ENCODE assay signal across 26 mouse cellular contexts in the genomic region with DNA sequence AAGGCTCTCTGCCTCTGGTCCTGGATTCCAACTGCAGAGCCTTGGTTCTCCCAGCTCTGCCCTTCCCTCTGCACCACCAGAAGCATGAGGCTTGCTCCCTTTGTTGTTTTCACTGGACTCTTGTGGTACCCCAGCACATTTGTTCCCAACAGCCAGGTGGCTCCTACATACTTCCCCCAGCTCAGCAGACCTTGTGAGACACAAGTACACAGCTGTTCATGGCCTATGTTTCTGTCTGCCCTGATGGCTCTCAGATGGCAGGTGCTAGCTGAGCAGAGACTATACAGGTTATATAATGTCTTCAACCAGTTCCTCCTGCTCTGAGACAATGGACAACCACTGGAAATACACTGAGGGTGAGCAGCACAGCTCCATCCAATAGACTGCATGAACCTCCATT. TPM values are rescaled to one million over a fixed set of nuclear protein-coding genes. Genes with fewer than 3 reads are reported as not detected.
"Had no signal": no experiment of that assay in that cellular context is flagged by ENCODE, and none has a peak within 500 bp of the region (broad histone marks: within the 10 kb centered on the region; RNA-seq: fewer than 3 reads in every experiment).

No protein-coding gene starts in this region.

- ATAC-seq: hindbrain, embryonic 16.5 days; hindbrain, postnatal 0 days; inflammation-experienced regulatory T-cells, adult 6 months; intestine, embryonic 15.5 days; intestine, embryonic 16.5 days; intestine, postnatal 0 days had no signal

- H3K4me3 ChIP-seq: heart, embryonic 10.5 days; heart, embryonic 12.5 days; heart, embryonic 13.5 days; heart, embryonic 15.5 days; hindbrain, embryonic 10.5 days; hindbrain, embryonic 12.5 days; hindbrain, embryonic 13.5 days; hindbrain, embryonic 15.5 days; intestine, embryonic 15.5 days; kidney, embryonic 15.5 days; layer of hippocampus, adult 2 months had no signal

- H3K4me2 ChIP-seq: heart, embryonic 11.5 days; heart, embryonic 12.5 days; heart, embryonic 13.5 days; heart, embryonic 15.5 days; hindbrain, embryonic 12.5 days; hindbrain, embryonic 13.5 days; hindbrain, embryonic 14.5 days; hindbrain, embryonic 15.5 days; intestine, embryonic 15.5 days; kidney, embryonic 15.5 days had no signal

- H3K36me3 ChIP-seq: heart, embryonic 10.5 days; heart, embryonic 12.5 days; heart, embryonic 13.5 days; heart, embryonic 15.5 days; hindbrain, embryonic 10.5 days; hindbrain, embryonic 12.5 days; hindbrain, embryonic 15.5 days; intestine, embryonic 15.5 days; kidney, embryonic 15.5 days had no signal

- H3K27me3 ChIP-seq: heart, embryonic 15.5 days; hindbrain, embryonic 15.5 days; intestine, embryonic 15.5 days; kidney, embryonic 15.5 days had no signal

RNA-seq across cellular contexts. Expression of gene Galnt9, which starts 43.3 kb away (rescaled TPM):
- total RNA-seq: heart, postnatal 10 days; heart, postnatal 14 days; heart, postnatal 25 days; heart, postnatal 36 days; heart, postnatal 4 days; hematopoietic stem cell, adult 5-6 weeks had no signal
- polyA plus RNA-seq: heart, embryonic 10.5 days; heart, embryonic 11.5 days; heart, embryonic 12.5 days; heart, embryonic 13.5 days; heart, postnatal 0 days; kidney, embryonic 14.5 days had no signal
